Mouse (Mus musculus): Measurements from ENCODE around the gene Leo1. TPM values are rescaled to one million over a fixed set of nuclear protein-coding genes. Genes with fewer than 3 reads are reported as not detected.

Leo1 gene
- total and polyA plus RNA-seq, 3 experiments, result 43.1 to 60.7 (median 49.9) TPM

- Histone ChIP-seq H3K9ac (ENCODE audit: insufficient read depth, low read depth) (no peak overlapping the region), H3K27ac (ENCODE audit: insufficient read depth, low read depth) (no peak overlapping the region), H3K9me3 (replicated peaks; ENCODE audit: low read length) (no peaks in the 10 kb centered on the region), H3K4me1 (ENCODE audit: control insufficient read depth in 1 of 2, insufficient read depth in 2 of 2) (peaks cover 14 to 50% of the 10 kb centered on the region in 2 experiments), H3K79me2 (replicated peaks; ENCODE audit: control insufficient read depth, extremely low read depth, insufficient read depth, poor library complexity, severe bottlenecking) (peaks cover 12% of the 10 kb centered on the region), H3K4me2 (ENCODE audit: insufficient read depth, low read depth, poor library complexity, severe bottlenecking) (no peak overlapping the region), H3K36me3 (replicated peaks in 1 of 2; ENCODE audit: control insufficient read depth in 1 of 2, insufficient read depth in 1 of 2, low read length in 1 of 2) (no peaks in the 10 kb centered on the region), H3K4me3 (replicated peaks in 1 of 3; ENCODE audit: low read depth in 2 of 3, low read length in 2 of 3, poor library complexity in 1 of 3) (no peak overlapping the region), H3K27me3 (replicated peaks) (no peaks in the 10 kb centered on the region)
- dilution Hi-C loops (cut with MboI; ENCODE audit: extremely low pct_ligation_motif_present, extremely low pct_unique_long_range_greater_than_20kb, low sequenced_read_pairs), result no loop called here
- in situ Hi-C loops (cut with MboI; ENCODE audit: low pct_ligation_motif_present, low pct_unique_long_range_greater_than_20kb, low sequenced_read_pairs), result loop anchor here (10.0 kb wide), 1 partner anchor 123 kb away; no protein-coding TSS in a partner anchor
- DNase-seq (ENCODE audit: extremely low read depth), result peak; percentile 82
- TF ChIP-seq ZKSCAN1 (IDR thresholded peaks at IDR 0.05; ENCODE audit: borderline replicate concordance, low read depth, low read length) (no peak), RAD21 (IDR thresholded peaks at IDR 0.05; ENCODE audit: low read depth, low read length) (peak; percentile 78), RCOR1 (conservative IDR thresholded peaks at IDR 0.05; ENCODE audit: low read depth, low read length) (no peak), MYC (IDR thresholded peaks at IDR 0.05; ENCODE audit: low read depth, low read length) (peak; percentile 58; the same call in 1 of the 2 replicates), JUND (conservative IDR thresholded peaks at IDR 0.05; ENCODE audit: low read depth, low read length) (no peak), POLR2AphosphoS2 (IDR thresholded peaks at IDR 0.05; ENCODE audit: low read depth, low read length) (no peak), NRF1 (IDR thresholded peaks at IDR 0.05; ENCODE audit: low read depth, low read length) (no peak), ELF1 (IDR thresholded peaks at IDR 0.05; ENCODE audit: low read depth, low read length) (0 out of 2 replicates have a peak, but pooled peaks have one; percentile 8), USF1 (IDR thresholded peaks at IDR 0.05; ENCODE audit: low read depth, low read length) (no peak), E2F4 (IDR thresholded peaks at IDR 0.05; ENCODE audit: insufficient replicate concordance, low read depth, low read length) (no peak), JUN (IDR thresholded peaks at IDR 0.05; ENCODE audit: insufficient read depth, low read depth, low read length) (no peak), IRF4 (IDR thresholded peaks at IDR 0.05; ENCODE audit: low read depth, low read length) (no peak), ZC3H11A (IDR thresholded peaks at IDR 0.05; ENCODE audit: low read depth, low read length) (peak; percentile 45; the same call in 1 of the 2 replicates), ETS1 (conservative IDR thresholded peaks at IDR 0.05; ENCODE audit: low read depth, low read length) (no peak), SMC3 (IDR thresholded peaks at IDR 0.05; ENCODE audit: low read depth, low read length) (peak; percentile 74), BHLHE40 (IDR thresholded peaks at IDR 0.05; ENCODE audit: low read depth, low read length) (peak; percentile 49), PAX5 (IDR thresholded peaks at IDR 0.05; ENCODE audit: low read length) (no peak), TCF12 (IDR thresholded peaks at IDR 0.05; ENCODE audit: low read depth, low read length) (0 out of 2 replicates have a peak, but pooled peaks have one; percentile 16), POLR2A (IDR thresholded peaks at IDR 0.05; ENCODE audit: low read depth, low read length) (no peak), TBP (conservative IDR thresholded peaks at IDR 0.05; ENCODE audit: low read depth, low read length) (0 out of 2 replicates have a peak, but pooled peaks have one; percentile 16), EP300 (IDR thresholded peaks at IDR 0.05; ENCODE audit: low read length) (no peak), UBTF (IDR thresholded peaks at IDR 0.05; ENCODE audit: low read depth, low read length) (no peak), HCFC1 (IDR thresholded peaks at IDR 0.05; ENCODE audit: low read depth, low read length) (no peak), ZNF384 (IDR thresholded peaks at IDR 0.05; ENCODE audit: low read depth, low read length) (no peak; the same call in 1 of the 2 replicates), USF2 (conservative IDR thresholded peaks at IDR 0.05; ENCODE audit: low read depth, low read length) (no peak), GABPA (IDR thresholded peaks at IDR 0.05; ENCODE audit: insufficient replicate concordance, low read depth, low read length) (no peak), MAZ (IDR thresholded peaks at IDR 0.05; ENCODE audit: low read depth, low read length) (no peak), CHD1 (IDR thresholded peaks at IDR 0.05; ENCODE audit: low read depth, low read length) (no peak), CTCF (conservative IDR thresholded peaks at IDR 0.05 in 1 of 2, IDR thresholded peaks at IDR 0.05 in 1 of 2; ENCODE audit: low read depth in 2 of 2, low read length in 2 of 2) (peak; percentile 49 to 81), ZMIZ1 (IDR thresholded peaks at IDR 0.05; ENCODE audit: low read depth, low read length) (no peak), CHD2 (IDR thresholded peaks at IDR 0.05; ENCODE audit: low read length) (peak; percentile 90), MEF2A (IDR thresholded peaks at IDR 0.05; ENCODE audit: borderline replicate concordance, low read depth, low read length) (0 out of 2 replicates have a peak, but pooled peaks have one; percentile 25), SIN3A (IDR thresholded peaks at IDR 0.05; ENCODE audit: low read length) (peak; percentile 39; the same call in 1 of the 2 replicates), MAFK (IDR thresholded peaks at IDR 0.05; ENCODE audit: insufficient replicate concordance, low read length) (no peak), NELFE (IDR thresholded peaks at IDR 0.05; ENCODE audit: low read depth, low read length) (no peak), KAT2A (IDR thresholded peaks at IDR 0.05; ENCODE audit: insufficient replicate concordance, low read length) (no peak), MAX (IDR thresholded peaks at IDR 0.05; ENCODE audit: low read length) (peak; percentile 53), MXI1 (IDR thresholded peaks at IDR 0.05; ENCODE audit: low read depth, low read length) (peak; percentile 61; the same call in 1 of the 2 replicates)
Measured at GRCm38 (mm10) chr9:75437653-75438385, 3.5 kb upstream of the Leo1 start.
